Mouse (Mus musculus) embryonic fibroblast, embryonic 13.5 days (primary cell): ENCODE results near the gene Idnk.

Experiments
- CTCF ChIP-seq: IDR thresholded peaks from 2 replicates; pipeline ENCODE4 v1.5.1; 2011; ENCODE audit warnings: mild to moderate bottlenecking, control low read depth, low read length, moderate library complexity, borderline replicate concordance; ENCODE audit not compliant: insufficient read depth
- POLR2A ChIP-seq: IDR thresholded peaks from 2 replicates; pipeline ENCODE4 v1.6.1; 2011; ENCODE audit warnings: low read depth, mild to moderate bottlenecking, control low read depth, low read length, moderate library complexity

DNA sequence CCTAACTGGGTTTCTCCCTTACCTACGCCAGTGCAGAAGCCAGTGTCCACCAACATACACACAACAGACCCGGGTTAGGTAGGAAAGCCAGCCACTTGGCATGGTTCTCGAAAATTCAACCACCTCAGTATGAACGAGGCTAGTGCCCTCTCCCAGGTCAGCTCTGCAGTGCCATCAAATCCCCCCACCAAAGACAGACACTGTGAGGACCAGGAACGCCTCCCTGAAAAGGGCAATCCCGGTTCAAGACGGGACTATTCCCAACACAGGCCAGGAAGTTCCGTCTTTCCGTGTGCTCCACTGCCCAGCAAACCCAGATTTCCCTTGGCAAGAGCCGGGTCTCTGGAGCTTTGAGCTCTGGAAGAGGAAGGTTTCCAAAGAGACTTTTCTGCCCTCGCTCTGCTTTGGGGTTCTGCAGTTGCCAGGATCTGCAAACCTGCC, 44.8 kb upstream of the Idnk start:
- TF ChIP-seq CTCF (no peak), POLR2A (no peak)
